Mouse (Mus musculus): ENCODE data around the gene Abi1. TPM values are rescaled to one million over a fixed set of nuclear protein-coding genes. Genes with fewer than 3 reads are reported as not detected.

The Abi1 gene
- 67.7 and 73.5 TPM in 2 replicates for polyA plus RNA-seq (2014; fragmentation: Nextera tagmentation; extraction: Ambion mirVana)

GRCm38 (mm10) chr2:23040001-23040646 lies at the start of gene Abi1:
Abi1 (minus strand) TSS chr2:23040241.
- peak within 1 kb of the TSS; percentile 82 for H3K4me2 ChIP-seq (ENCODE audit: low read length)
- no peaks in the 10 kb centered on the region for H3K36me3 ChIP-seq (ENCODE audit: control insufficient read depth, insufficient read depth, low read length)
- peak; percentile 99 for DNase-seq (ENCODE audit: low spot score)
- peak within 1 kb of the TSS; percentile 97 for H3K27ac ChIP-seq (ENCODE audit: low read depth, low read length)
- 3% methylated on average over 24 of the region's 24 CpGs for WGBS
- H3K27me3 ChIP-seq (replicated peaks; ENCODE audit: control insufficient read depth, insufficient read depth, low read length) = no peaks in the 10 kb centered on the region
- peak; percentile 96 for ATAC-seq
- H3K9ac ChIP-seq (ENCODE audit: low read length) = peak within 1 kb of the TSS; percentile 96
- no peaks in the 10 kb centered on the region for H3K9me3 ChIP-seq (replicated peaks; ENCODE audit: control insufficient read depth, low read length)
- peak within 1 kb of the TSS; percentile 98 for H3K4me3 ChIP-seq (ENCODE audit: low read depth, low read length)
- H3K4me1 ChIP-seq (ENCODE audit: control insufficient read depth, insufficient read depth, low read length) = peaks cover 5% of the 10 kb centered on the region

DNA sequence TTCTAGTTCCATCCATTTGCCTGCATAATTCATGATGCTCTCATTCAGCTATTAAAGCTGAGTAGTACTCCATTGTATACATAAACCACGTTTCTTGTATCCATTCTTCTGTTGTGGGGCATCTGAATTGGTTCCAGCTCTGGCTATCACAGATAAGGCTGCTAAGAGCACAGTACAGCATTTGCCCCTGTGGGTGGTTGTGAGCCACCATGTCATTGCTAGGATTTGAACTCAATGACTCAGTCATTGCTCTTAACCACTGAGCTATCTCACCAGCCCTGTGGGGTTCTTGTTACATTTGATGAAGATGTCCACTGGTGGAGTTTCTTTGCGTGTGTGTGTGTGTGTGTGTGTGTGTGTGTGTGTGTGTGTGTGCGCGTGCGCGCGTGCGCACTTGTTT lies 44.5 kb upstream of the Abi1 start:
- 95% methylated on average over 8 of the region's 8 CpGs for WGBS
- Histone ChIP-seq H3K9ac (ENCODE audit: low read length) (no peak overlapping the region), H3K36me3 (ENCODE audit: control insufficient read depth, insufficient read depth, low read length) (peaks cover 47% of the 10 kb centered on the region), H3K4me1 (ENCODE audit: control insufficient read depth, insufficient read depth, low read length) (no peaks in the 10 kb centered on the region), H3K27me3 (replicated peaks; ENCODE audit: control insufficient read depth, insufficient read depth, low read length) (no peaks in the 10 kb centered on the region), H3K4me2 (ENCODE audit: low read length) (no peak overlapping the region), H3K4me3 (ENCODE audit: low read depth, low read length) (no peak overlapping the region), H3K9me3 (replicated peaks; ENCODE audit: control insufficient read depth, low read length) (no peaks in the 10 kb centered on the region), H3K27ac (ENCODE audit: low read depth, low read length) (no peak overlapping the region)
- ATAC-seq = no peak
- no peak for DNase-seq (ENCODE audit: low spot score)

DNA sequence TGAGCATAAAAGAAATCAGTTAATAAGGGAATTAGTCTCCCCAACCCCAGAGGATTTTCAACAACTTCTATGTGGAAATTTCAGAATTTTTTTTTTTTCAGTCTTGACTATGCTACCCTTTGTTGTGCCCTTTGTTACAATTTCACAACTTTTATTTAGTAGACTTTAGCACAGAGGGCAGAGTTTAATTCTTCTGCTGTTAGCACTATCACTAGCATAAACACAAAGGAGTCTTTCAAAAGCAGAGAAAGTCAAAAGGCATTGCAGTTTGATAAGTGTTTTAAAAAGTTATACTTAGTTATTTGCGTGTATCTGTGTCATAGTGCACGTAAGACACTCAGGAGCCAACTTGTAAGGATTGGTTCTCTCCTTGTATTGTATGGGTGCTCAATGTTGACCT lies 38.5 kb upstream of the Abi1 start:
- H3K9ac ChIP-seq (ENCODE audit: low read length) = no peak overlapping the region
- DNase-seq (ENCODE audit: low spot score) = no peak
- H3K4me3 ChIP-seq (ENCODE audit: low read depth, low read length) = no peak overlapping the region
- WGBS = 96% methylated on average over 2 of the region's 2 CpGs
- no peak for ATAC-seq
- no peaks in the 10 kb centered on the region for H3K4me1 ChIP-seq (ENCODE audit: control insufficient read depth, insufficient read depth, low read length)
- 0 out of 2 replicates have a peak, but pooled peaks cover 3% of the 10 kb centered on the region for H3K9me3 ChIP-seq (replicated peaks; ENCODE audit: control insufficient read depth, low read length)
- no peak overlapping the region for H3K27ac ChIP-seq (ENCODE audit: low read depth, low read length)
- no peaks in the 10 kb centered on the region for H3K27me3 ChIP-seq (replicated peaks; ENCODE audit: control insufficient read depth, insufficient read depth, low read length)
- H3K4me2 ChIP-seq (ENCODE audit: low read length) = no peak overlapping the region
- peaks cover 52% of the 10 kb centered on the region for H3K36me3 ChIP-seq (ENCODE audit: control insufficient read depth, insufficient read depth, low read length)

GRCm38 (mm10) chr2:23077693-23078092 lies 37.7 kb upstream of the Abi1 start:
- ATAC-seq (no peak), DNase-seq (ENCODE audit: low spot score) (no peak)
- Histone ChIP-seq H3K4me1 (ENCODE audit: control insufficient read depth, insufficient read depth, low read length) (no peaks in the 10 kb centered on the region), H3K9ac (ENCODE audit: low read length) (no peak overlapping the region), H3K9me3 (replicated peaks; ENCODE audit: control insufficient read depth, low read length) (0 out of 2 replicates have a peak, but pooled peaks cover 3% of the 10 kb centered on the region), H3K27ac (ENCODE audit: low read depth, low read length) (no peak overlapping the region), H3K4me2 (ENCODE audit: low read length) (no peak overlapping the region), H3K4me3 (ENCODE audit: low read depth, low read length) (no peak overlapping the region), H3K36me3 (ENCODE audit: control insufficient read depth, insufficient read depth, low read length) (peaks cover 55% of the 10 kb centered on the region), H3K27me3 (replicated peaks; ENCODE audit: control insufficient read depth, insufficient read depth, low read length) (no peaks in the 10 kb centered on the region)
- 94% methylated on average over 5 of the region's 5 CpGs for WGBS

- Histone ChIP-seq H3K27me3 (replicated peaks; ENCODE audit: control insufficient read depth, insufficient read depth, low read length) (no peaks in the 10 kb centered on the region), H3K9me3 (replicated peaks; ENCODE audit: control insufficient read depth, low read length) (0 out of 2 replicates have a peak, but pooled peaks cover 3% of the 10 kb centered on the region), H3K27ac (ENCODE audit: low read depth, low read length) (no peak overlapping the region), H3K36me3 (ENCODE audit: control insufficient read depth, insufficient read depth, low read length) (peaks cover 59% of the 10 kb centered on the region), H3K4me3 (ENCODE audit: low read depth, low read length) (no peak overlapping the region), H3K9ac (ENCODE audit: low read length) (no peak overlapping the region), H3K4me1 (ENCODE audit: control insufficient read depth, insufficient read depth, low read length) (no peaks in the 10 kb centered on the region), H3K4me2 (ENCODE audit: low read length) (no peak overlapping the region)
- no peak for DNase-seq (ENCODE audit: low spot score)
- no peak for ATAC-seq
These were observed 36.7 kb upstream of the Abi1 start for GRCm38 (mm10) chr2:23076783-23077182.

DNA sequence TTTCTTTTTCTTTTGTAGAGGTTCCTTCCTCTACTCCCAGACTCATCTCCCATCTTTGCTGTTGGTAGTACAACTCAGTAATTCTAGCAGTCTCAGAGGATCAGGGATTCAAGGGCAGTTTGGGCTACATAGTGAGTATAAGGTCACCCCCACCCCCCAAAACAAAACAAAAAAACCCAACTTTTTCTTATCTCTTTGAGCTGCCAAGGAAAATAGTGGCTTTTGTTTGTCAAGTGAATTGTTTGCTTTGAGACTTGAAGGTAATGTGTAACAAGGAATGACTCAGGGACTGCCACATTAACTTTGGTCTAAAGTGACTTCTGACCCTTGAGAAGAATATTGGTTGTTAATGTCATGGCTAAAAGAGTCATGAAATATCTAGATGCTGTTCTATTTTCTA lies 35.8 kb upstream of the Abi1 start:
- Histone ChIP-seq H3K4me3 (ENCODE audit: low read depth, low read length) (no peak overlapping the region), H3K36me3 (ENCODE audit: control insufficient read depth, insufficient read depth, low read length) (peaks cover 53% of the 10 kb centered on the region), H3K9ac (ENCODE audit: low read length) (no peak overlapping the region)

DNA sequence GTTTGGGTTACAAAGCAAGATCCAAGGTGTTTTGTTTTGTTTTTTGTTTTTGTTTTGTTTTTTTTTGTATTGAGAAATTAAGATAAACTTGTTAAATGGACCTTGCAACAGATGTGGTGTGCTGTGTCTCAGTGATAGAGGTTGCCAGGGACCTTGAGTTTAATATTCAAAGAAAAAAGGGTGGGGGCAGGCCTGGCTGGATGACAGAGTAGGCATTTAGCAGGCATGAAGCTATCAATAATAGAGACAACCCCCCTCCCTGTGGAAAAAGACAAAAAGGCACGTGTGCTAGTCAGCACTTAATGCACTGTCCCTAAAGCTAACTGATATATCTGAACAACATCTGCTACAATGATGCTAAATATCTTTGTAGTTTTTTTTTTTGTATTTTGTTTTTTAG lies 31.4 kb upstream of the Abi1 start:
- ATAC-seq (no peak), DNase-seq (ENCODE audit: low spot score) (no peak)
- Histone ChIP-seq H3K27me3 (replicated peaks; ENCODE audit: control insufficient read depth, insufficient read depth, low read length) (no peaks in the 10 kb centered on the region), H3K9me3 (replicated peaks; ENCODE audit: control insufficient read depth, low read length) (no peaks in the 10 kb centered on the region), H3K4me3 (ENCODE audit: low read depth, low read length) (no peak overlapping the region), H3K4me2 (ENCODE audit: low read length) (no peak overlapping the region), H3K27ac (ENCODE audit: low read depth, low read length) (no peak overlapping the region), H3K36me3 (ENCODE audit: control insufficient read depth, insufficient read depth, low read length) (peaks cover 25% of the 10 kb centered on the region), H3K4me1 (ENCODE audit: control insufficient read depth, insufficient read depth, low read length) (peaks cover 3% of the 10 kb centered on the region; the same call in 1 of the 2 replicates), H3K9ac (ENCODE audit: low read length) (no peak overlapping the region)
- WGBS = 82% methylated on average over 1 of the region's 1 CpGs

More for the DNA sequence above, 35.8 kb upstream of the Abi1 start:
- H3K27me3 ChIP-seq (replicated peaks; ENCODE audit: control insufficient read depth, insufficient read depth, low read length) = no peaks in the 10 kb centered on the region
- no peak for DNase-seq (ENCODE audit: low spot score)
- ATAC-seq = no peak
- no peaks in the 10 kb centered on the region for H3K4me1 ChIP-seq (ENCODE audit: control insufficient read depth, insufficient read depth, low read length)
- H3K27ac ChIP-seq (ENCODE audit: low read depth, low read length) = no peak overlapping the region
- 0 out of 2 replicates have a peak, but pooled peaks cover 3% of the 10 kb centered on the region for H3K9me3 ChIP-seq (replicated peaks; ENCODE audit: control insufficient read depth, low read length)
- no peak overlapping the region for H3K4me2 ChIP-seq (ENCODE audit: low read length)

DNA sequence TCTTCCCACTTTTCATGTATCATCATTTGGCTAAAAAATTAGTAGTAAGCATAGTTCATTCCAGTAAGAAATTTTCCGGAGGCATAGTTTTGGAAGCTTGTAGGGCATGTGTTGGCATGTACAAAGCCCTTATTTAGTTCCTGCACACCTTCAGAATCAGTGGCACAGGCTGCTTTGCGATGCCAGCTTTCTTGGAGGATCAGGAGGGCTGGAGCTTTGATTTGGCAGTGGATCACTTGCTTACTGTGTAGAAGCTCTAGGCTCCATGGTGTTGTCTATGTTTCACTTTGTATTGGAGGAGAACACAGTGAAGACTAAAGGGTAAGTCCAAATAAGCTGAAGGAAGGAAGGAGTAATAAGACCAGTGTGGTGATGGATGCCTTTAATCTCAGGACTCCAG lies 30.4 kb upstream of the Abi1 start:
- Histone ChIP-seq H3K9me3 (replicated peaks; ENCODE audit: control insufficient read depth, low read length) (no peaks in the 10 kb centered on the region), H3K9ac (ENCODE audit: low read length) (no peak overlapping the region), H3K27ac (ENCODE audit: low read depth, low read length) (no peak overlapping the region), H3K36me3 (ENCODE audit: control insufficient read depth, insufficient read depth, low read length) (peaks cover 18% of the 10 kb centered on the region), H3K4me2 (ENCODE audit: low read length) (no peak overlapping the region), H3K4me3 (ENCODE audit: low read depth, low read length) (no peak overlapping the region), H3K27me3 (replicated peaks; ENCODE audit: control insufficient read depth, insufficient read depth, low read length) (no peaks in the 10 kb centered on the region), H3K4me1 (ENCODE audit: control insufficient read depth, insufficient read depth, low read length) (peaks cover 3% of the 10 kb centered on the region; the same call in 1 of the 2 replicates)
- WGBS = 92% methylated on average over 2 of the region's 2 CpGs
- ATAC-seq (no peak), DNase-seq (ENCODE audit: low spot score) (no peak)

GRCm38 (mm10) chr2:23068894-23069744 lies 29.1 kb upstream of the Abi1 start:
- Histone ChIP-seq H3K27ac (ENCODE audit: low read depth, low read length) (peak overlapping the region; percentile 95), H3K36me3 (ENCODE audit: control insufficient read depth, insufficient read depth, low read length) (peaks cover 18% of the 10 kb centered on the region), H3K9me3 (replicated peaks; ENCODE audit: control insufficient read depth, low read length) (no peaks in the 10 kb centered on the region), H3K4me3 (ENCODE audit: low read depth, low read length) (peak overlapping the region; percentile 65), H3K4me2 (ENCODE audit: low read length) (peak overlapping the region; percentile 99), H3K4me1 (ENCODE audit: control insufficient read depth, insufficient read depth, low read length) (peaks cover 3% of the 10 kb centered on the region; the same call in 1 of the 2 replicates), H3K27me3 (replicated peaks; ENCODE audit: control insufficient read depth, insufficient read depth, low read length) (no peaks in the 10 kb centered on the region), H3K9ac (ENCODE audit: low read length) (peak overlapping the region; percentile 84)
- DNase-seq (ENCODE audit: low spot score) (peak; percentile 95), ATAC-seq (peak; percentile 91)
- under 1% methylated on average over 50 of the region's 50 CpGs for WGBS

All from forebrain, embryonic 14.5 days (tissue).